Mouse (Mus musculus): ENCODE measurements around the gene Gstt4.
"Not testable (repeated sequence)": the region's sequence is repeated elsewhere in the genome, so short reads cannot be mapped to it uniquely, and the experiment has no call there.

Gene Gstt4

GRCm38 (mm10) chr10:75822443-75822842, at the start of gene Gstt4:
Gstt4 (minus strand) TSS chr10:75822543.
- DNase-seq (ENCODE audit: low spot score in 2 of 2): no peak

GRCm38 (mm10) chr10:75861587-75861986, 39.2 kb upstream of the Gstt4 start:
- DNase-seq (ENCODE audit: low spot score in 2 of 2): no peak

GRCm38 (mm10) chr10:75860746-75861145, 38.4 kb upstream of the Gstt4 start:
- DNase-seq (ENCODE audit: low spot score in 2 of 2): no peak

- peak; percentile 79 to 83 for DNase-seq (ENCODE audit: low spot score in 2 of 2)
Measured at GRCm38 (mm10) chr10:75859786-75860470, 37.6 kb upstream of the Gstt4 start, which contains the start of gene Mif. Mif (minus strand) TSS chr10:75860240.

DNA sequence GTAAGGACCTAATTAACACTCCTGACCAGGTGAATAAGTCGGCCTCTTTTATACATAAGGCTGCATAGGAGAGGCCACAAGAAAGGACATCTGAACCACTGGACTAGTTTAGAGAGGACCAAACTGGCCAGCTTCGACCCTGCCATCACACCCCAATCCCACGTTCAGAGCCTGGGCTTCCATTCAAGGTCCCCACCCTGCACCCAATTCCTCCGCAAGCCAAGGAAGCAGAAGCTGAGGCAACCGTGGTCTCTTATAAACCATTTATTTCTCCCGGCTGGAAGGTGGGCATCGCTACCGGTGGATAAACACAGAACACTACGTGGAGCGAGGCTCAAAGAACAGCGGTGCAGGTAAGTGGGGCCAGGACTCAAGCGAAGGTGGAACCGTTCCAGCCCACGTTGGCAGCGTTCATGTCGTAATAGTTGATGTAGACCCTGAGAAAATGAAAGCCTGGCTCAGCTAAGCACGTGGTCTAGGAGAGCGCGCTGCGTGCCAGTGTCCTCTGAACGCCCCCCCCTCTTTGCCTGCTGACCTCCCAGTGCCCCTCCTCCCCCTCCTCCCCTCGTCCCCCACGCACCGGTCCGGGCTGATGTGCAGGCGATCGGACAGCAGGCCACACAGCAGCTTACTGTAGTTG, 36.9 kb upstream of the Gstt4 start:
- no peak for DNase-seq (ENCODE audit: low spot score in 2 of 2)

DNA sequence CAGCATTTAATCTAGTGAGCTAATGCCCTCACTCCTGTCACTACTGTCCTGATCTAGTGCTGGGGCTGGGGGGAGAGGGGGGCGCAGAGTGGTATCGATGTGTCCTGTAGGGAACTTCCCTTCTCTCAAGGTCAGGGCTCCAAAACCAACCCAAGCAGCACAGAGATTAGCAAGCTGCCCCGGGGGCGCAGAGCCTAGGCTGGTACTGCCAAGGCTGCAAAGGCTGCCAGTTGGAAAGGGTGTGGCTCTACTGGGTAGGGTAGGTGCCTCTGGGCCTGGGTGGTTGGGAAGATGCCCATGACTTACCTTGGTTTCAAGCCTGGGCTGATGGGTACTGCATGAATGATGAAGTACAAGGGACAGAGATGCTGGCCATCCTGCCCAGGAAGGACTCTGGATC, 35.3 kb upstream of the Gstt4 start:
- no peak for DNase-seq (ENCODE audit: low spot score in 2 of 2)

- DNase-seq (ENCODE audit: low spot score in 2 of 2): no peak
Measured at GRCm38 (mm10) chr10:75856976-75857375, 34.6 kb upstream of the Gstt4 start.

- no peak for DNase-seq (ENCODE audit: low spot score in 2 of 2)
Measured at GRCm38 (mm10) chr10:75856155-75856907, 34.0 kb upstream of the Gstt4 start.

DNA sequence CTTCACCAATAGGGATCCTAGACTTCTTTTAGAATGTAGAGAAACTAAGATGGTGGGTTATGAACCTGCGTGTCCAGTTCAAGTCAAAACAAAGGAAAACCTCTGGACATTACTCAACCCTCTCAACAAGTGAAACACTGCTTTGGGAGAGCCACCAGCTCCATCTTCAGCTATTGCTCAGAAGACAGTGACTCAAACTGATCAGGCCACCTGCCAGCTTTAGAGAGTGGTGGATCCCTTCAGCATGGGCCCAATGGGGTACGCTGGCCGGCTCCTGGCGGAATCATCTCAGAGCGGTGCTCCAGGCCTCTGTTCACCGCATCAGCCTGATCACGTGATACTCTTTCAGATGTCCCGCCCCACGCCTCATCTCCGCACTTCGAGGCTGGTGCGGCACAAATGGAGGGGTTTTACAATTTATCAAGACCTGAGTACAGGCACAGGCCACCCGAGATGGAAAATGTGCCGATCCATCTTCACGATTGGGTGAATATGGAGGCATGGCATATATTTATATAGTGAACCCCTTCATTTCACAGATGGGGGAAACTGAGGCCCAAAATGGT, 33.2 kb upstream of the Gstt4 start:
- no peak for DNase-seq (ENCODE audit: low spot score in 2 of 2)

- DNase-seq (ENCODE audit: low spot score in 2 of 2): no peak
Measured at GRCm38 (mm10) chr10:75854791-75855190, 32.4 kb upstream of the Gstt4 start.

DNA sequence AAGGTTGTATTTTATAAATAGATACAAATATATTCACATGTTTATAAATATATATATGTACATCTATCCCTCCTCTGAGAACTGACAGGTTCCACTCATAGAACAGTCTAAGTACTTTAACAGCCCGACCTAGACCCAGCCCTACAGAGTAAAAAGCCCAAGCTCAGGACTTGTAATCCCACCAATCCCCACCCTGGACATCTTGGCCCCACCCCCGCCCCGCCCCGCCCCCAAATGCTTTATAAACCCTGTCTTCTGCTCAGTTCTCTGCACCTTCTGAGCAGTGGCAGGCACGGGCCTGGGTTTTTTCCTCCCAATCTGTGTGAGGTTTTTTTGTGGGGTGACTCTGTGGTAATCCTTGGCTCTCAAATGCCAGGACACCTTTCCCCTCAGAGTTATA, 31.8 kb upstream of the Gstt4 start:
- DNase-seq (ENCODE audit: low spot score in 2 of 2): no peak

DNA sequence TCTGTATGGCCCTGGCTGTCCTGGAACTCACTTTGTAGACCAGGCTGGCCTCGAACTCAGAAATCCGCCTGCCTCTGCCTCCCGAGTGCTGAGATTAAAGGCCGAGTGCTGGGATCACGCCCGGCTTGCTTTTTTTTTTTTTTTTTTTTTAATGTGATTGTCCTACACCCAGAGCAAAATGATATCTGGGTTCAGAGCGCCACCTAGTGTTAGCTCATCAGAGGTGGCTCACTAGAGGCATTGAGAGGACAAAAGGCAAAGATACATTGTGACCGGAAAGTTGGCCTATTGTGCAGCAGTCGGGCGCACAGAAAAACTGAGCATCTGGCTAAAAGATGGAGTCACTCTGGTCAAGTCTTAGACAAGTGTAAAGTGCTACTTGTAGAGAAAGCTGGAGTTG, 31.1 kb upstream of the Gstt4 start:
- DNase-seq (ENCODE audit: low spot score in 2 of 2): peak; percentile 65 to 90

- DNase-seq (ENCODE audit: low spot score in 2 of 2): no peak
Measured at GRCm38 (mm10) chr10:75852539-75853125, 30.3 kb upstream of the Gstt4 start.

DNA sequence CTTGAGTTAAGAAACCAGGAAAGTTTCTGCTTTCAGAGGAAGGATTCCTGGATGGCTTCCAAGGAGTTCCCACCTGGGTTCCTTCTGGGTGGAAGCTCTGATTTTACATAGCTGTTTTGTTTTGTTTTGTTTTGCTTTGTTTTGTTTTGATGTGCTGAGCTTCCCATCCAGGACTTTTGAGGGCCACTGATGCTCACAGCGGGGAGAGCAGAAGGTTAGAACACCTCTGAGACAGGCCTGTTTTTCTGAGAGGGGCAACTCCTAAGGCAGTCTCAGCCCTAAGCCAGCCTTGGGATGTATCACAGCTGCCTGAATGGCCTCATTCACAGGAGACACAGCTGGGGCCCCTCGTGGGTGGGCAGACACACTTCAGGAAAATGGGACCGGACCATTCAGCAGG, 29.3 kb upstream of the Gstt4 start:
- DNase-seq (ENCODE audit: low spot score in 2 of 2): no peak

DNA sequence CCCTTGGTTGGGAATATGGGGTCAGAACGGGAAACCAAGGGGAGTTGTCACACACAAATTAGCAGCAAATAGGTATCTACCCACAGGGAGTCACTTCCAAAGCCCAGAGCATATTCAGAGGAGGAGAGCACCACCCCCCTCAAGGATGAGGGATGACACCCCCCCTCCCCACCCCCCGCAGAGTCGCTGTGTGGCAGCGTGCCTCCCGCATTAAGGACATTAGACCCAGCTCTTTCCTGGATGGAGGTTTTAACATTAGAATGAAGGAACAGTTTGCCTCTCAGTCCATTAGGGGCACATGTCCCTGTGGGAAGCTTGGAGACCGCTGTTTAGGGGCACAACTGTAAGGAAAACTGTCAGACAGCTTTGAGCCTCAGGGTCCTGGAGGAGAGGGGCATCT, 28.7 kb upstream of the Gstt4 start:
- no peak for DNase-seq (ENCODE audit: low spot score in 2 of 2)

DNA sequence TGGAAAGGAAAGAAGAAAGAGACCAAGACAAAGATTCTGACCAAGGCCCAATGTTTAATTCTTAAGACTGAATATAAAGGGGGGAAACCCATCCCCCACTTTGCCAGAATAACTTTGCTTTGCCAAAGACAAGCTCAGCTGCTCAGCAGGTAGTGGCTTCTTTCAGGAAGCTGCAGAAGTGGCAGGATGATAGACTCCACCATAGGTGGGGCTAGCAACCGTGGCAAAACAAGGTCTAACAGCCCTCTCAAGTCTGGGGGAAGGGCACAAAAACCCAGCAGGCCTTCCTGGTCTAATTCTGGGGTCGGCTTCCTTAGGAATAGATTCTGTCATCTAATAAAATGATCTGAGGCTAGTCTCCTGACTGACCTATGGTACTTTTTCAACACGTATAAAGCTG, 26.0 kb upstream of the Gstt4 start:
- DNase-seq (ENCODE audit: low spot score in 2 of 2): no peak

DNA sequence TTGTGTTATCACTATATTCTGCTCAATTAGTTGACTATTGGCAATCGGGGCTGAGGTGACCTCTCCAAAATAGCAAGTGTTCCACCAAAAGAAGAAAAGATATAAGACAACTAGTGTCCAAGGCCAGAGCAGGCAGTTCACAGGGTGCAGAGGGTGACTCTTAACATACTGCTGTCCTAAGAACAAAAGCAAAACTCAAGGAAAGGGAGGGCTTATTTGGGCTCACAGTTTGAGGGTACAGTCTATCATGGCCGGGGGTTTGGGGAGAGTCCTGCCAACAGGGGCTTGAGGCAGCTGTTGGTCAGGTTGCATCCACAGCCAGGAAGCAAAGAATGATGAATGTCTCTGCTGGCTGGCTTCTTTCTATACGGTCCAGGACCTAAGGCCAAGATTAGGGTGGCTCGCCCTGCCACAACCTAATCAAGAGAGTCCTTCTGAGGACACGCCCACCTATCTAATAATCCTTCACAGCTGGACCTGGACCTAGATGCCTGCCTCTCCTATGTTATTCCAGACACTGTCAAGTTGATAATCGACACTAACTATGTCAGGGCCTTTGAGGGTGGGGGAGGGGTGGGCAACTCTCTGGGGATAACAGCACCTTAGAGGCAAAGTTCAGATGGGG, 23.1 kb upstream of the Gstt4 start:
- no peak for DNase-seq (ENCODE audit: low spot score in 2 of 2)

DNA sequence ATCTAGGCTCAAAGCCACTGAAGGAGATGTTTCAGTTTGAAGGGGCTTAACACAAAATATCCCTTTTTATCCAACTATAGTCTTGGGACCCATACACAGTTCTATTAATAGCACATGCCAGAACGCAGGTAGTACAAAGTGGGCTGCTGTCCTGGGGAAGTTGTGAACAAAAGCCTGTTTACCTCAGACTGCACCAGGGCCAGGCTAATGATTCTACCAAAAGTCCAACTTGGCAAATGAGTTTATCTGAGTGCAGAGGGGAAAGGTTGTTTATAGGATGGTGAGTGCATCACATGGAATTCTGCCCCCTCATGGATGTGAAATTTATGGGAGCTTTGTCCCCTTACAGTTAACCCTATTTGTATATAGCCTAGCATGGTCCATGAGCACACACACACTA, 22.5 kb upstream of the Gstt4 start:
- DNase-seq (ENCODE audit: low spot score in 2 of 2): no peak

- not testable (repeated sequence) for DNase-seq (ENCODE audit: low spot score in 2 of 2)
Measured at GRCm38 (mm10) chr10:75843898-75844297, 21.6 kb upstream of the Gstt4 start.

DNA sequence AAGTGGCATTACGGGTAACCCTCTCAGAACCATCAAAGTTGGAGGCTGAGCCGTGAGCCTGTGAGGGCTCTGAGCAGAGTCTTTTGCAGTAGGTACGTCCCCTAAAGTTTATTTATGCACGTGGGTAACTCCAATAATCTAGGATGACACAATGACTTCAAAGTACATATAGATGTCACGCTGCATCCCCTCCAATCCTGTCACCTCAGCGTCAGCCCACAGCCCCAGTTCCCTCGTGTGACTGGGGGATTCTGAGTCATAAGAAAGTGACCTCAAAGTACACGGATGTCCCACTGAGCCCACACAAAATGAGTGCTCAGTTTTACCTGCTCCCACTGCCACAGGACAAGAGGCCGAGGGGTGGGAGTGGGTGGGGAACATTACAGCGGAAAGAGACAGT, 16.7 kb upstream of the Gstt4 start:
- DNase-seq (ENCODE audit: low spot score in 2 of 2): no peak

DNA sequence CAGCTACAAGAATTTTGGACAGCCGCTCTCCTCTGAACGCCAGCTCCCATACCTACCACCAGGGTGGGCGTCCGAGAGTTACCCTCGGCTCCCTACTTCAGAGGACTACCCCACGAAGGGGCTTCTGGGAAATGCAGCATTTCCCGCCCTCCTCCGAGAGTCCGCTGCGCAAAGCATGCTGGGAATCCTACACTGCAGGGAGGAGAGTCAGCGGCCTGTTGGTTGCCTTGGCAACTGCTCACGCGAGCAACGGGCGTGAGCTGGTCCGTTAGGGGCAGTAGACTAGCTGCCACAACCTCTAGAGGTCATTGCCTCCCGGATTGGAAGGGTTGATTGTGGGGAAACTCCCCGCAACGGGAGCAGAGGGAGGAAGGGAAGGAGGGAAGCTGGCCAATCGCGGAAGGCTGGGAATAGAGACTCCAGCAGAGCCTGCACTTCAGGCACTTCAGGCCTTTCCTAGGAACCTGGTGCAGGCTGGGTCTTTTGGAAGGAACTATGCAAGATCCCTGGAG, 15.0 kb upstream of the Gstt4 start, which contains the start of gene Gstt2:
TSS of gene Gstt2 (minus strand) at position 177 of the 512 bp plus-strand sequence.
- peak; percentile 86 for DNase-seq (ENCODE audit: low spot score in 2 of 2)

All from thymus, postnatal 10 days (tissue).